Mouse (Mus musculus): ENCODE measurements at regions not wholly inside any gene's neighbourhood (a gene's known extent, or its start where the extent isn't known, plus 50 kb on each side); places are given as distances from the start of the nearest gene placed in this dataset.

- TF ChIP-seq POLR2A (IDR thresholded peaks at IDR 0.05; ENCODE audit: low read depth, low read length) = no peak
- TF ChIP-seq CTCF (conservative IDR thresholded peaks at IDR 0.05; ENCODE audit: insufficient read depth, insufficient read length, low read depth, low read length) = no peak
Measured at GRCm38 (mm10) chr10:118609157-118609556, 168.3 kb downstream of the Ifng start.
